Mouse (Mus musculus): ENCODE measurements around the gene Tsr3. TPM values are rescaled to one million over a fixed set of nuclear protein-coding genes. Genes with fewer than 3 reads are reported as not detected.

Tsr3 gene
- polyA plus RNA-seq, 1 experiment from 2014 or later, result 39.1 TPM

- Histone ChIP-seq H3K9me3 (ENCODE audit: control insufficient read depth, low read length) (no peaks in the 10 kb centered on the region), H3K27me3 (replicated peaks; ENCODE audit: control insufficient read depth, insufficient read depth, low read length) (peaks cover 25% of the 10 kb centered on the region), H3K4me1 (ENCODE audit: control insufficient read depth, insufficient read depth, low read length) (peaks cover 9% of the 10 kb centered on the region; the same call in 1 of the 2 replicates), H3K27ac (replicated peaks; ENCODE audit: low read depth, low read length) (no peak overlapping the region), H3K9ac (ENCODE audit: low read depth, low read length) (no peak overlapping the region), H3K4me2 (ENCODE audit: low read depth, low read length) (no peak overlapping the region), H3K36me3 (ENCODE audit: control insufficient read depth, insufficient read depth, low read length) (peaks cover 7% of the 10 kb centered on the region; the same call in 1 of the 2 replicates), H3K4me3 (ENCODE audit: low read depth, low read length) (no peak overlapping the region)
- DNase-seq (ENCODE audit: low spot score), result no peak
- WGBS, result 21% methylated on average over 10 of the region's 10 CpGs
- ATAC-seq (ENCODE audit: low read depth), result no peak
Measured at GRCm38 (mm10) chr17:25253760-25254159, 13.8 kb downstream of the Tsr3 start.

GRCm38 (mm10) chr17:25255110-25255509 lies 15.1 kb downstream of the Tsr3 start:
- Histone ChIP-seq H3K27ac (replicated peaks; ENCODE audit: low read depth, low read length) (no peak overlapping the region), H3K4me2 (ENCODE audit: low read depth, low read length) (no peak overlapping the region), H3K4me1 (ENCODE audit: control insufficient read depth, insufficient read depth, low read length) (peaks cover 9% of the 10 kb centered on the region; the same call in 1 of the 2 replicates), H3K4me3 (ENCODE audit: low read depth, low read length) (no peak overlapping the region), H3K36me3 (ENCODE audit: control insufficient read depth, insufficient read depth, low read length) (peaks cover 19% of the 10 kb centered on the region; the same call in 1 of the 2 replicates), H3K27me3 (replicated peaks; ENCODE audit: control insufficient read depth, insufficient read depth, low read length) (peaks cover 25% of the 10 kb centered on the region), H3K9ac (ENCODE audit: low read depth, low read length) (no peak overlapping the region), H3K9me3 (ENCODE audit: control insufficient read depth, low read length) (no peaks in the 10 kb centered on the region)
- no peak for ATAC-seq (ENCODE audit: low read depth)
- WGBS, result 58% methylated on average over 2 of the region's 2 CpGs
- no peak for DNase-seq (ENCODE audit: low spot score)

GRCm38 (mm10) chr17:25256140-25256754 lies 16.3 kb downstream of the Tsr3 start, which contains the start of gene Baiap3:
Baiap3 (minus strand) TSS chr17:25256364.
- WGBS, result 5% methylated on average over 9 of the region's 35 CpGs
- Histone ChIP-seq H3K4me3 (ENCODE audit: low read depth, low read length) (peak within 1 kb of the TSS; percentile 40), H3K27ac (replicated peaks; ENCODE audit: low read depth, low read length) (no peak within 1 kb of the TSS), H3K27me3 (replicated peaks; ENCODE audit: control insufficient read depth, insufficient read depth, low read length) (peaks cover 25% of the 10 kb centered on the region), H3K36me3 (ENCODE audit: control insufficient read depth, insufficient read depth, low read length) (peaks cover 22% of the 10 kb centered on the region; the same call in 1 of the 2 replicates), H3K9me3 (ENCODE audit: control insufficient read depth, low read length) (no peaks in the 10 kb centered on the region), H3K4me2 (ENCODE audit: low read depth, low read length) (peak within 1 kb of the TSS; percentile 71), H3K9ac (ENCODE audit: low read depth, low read length) (peak within 1 kb of the TSS; percentile 51), H3K4me1 (ENCODE audit: control insufficient read depth, insufficient read depth, low read length) (peaks cover 9% of the 10 kb centered on the region; the same call in 1 of the 2 replicates)
- no peak for DNase-seq (ENCODE audit: low spot score)
- ATAC-seq (ENCODE audit: low read depth), result peak; percentile 46

GRCm38 (mm10) chr17:25257804-25258261 lies 17.9 kb downstream of the Tsr3 start:
- no peak overlapping the region for H3K4me3 ChIP-seq (ENCODE audit: low read depth, low read length)
- peaks cover 9% of the 10 kb centered on the region; the same call in 1 of the 2 replicates for H3K4me1 ChIP-seq (ENCODE audit: control insufficient read depth, insufficient read depth, low read length)
- no peak overlapping the region for H3K4me2 ChIP-seq (ENCODE audit: low read depth, low read length)
- DNase-seq (ENCODE audit: low spot score) (no peak), ATAC-seq (ENCODE audit: low read depth) (no peak)
- no peak overlapping the region for H3K9ac ChIP-seq (ENCODE audit: low read depth, low read length)
- H3K9me3 ChIP-seq (ENCODE audit: control insufficient read depth, low read length), result no peaks in the 10 kb centered on the region
- peaks cover 25% of the 10 kb centered on the region for H3K27me3 ChIP-seq (replicated peaks; ENCODE audit: control insufficient read depth, insufficient read depth, low read length)
- no peak overlapping the region for H3K27ac ChIP-seq (replicated peaks; ENCODE audit: low read depth, low read length)
- peaks cover 28% of the 10 kb centered on the region for H3K36me3 ChIP-seq (ENCODE audit: control insufficient read depth, insufficient read depth, low read length)
- 51% methylated on average over 6 of the region's 6 CpGs for WGBS

GRCm38 (mm10) chr17:25264453-25264852 lies 24.5 kb downstream of the Tsr3 start:
- DNase-seq (ENCODE audit: low spot score) (no peak), ATAC-seq (ENCODE audit: low read depth) (no peak)
- H3K4me2 ChIP-seq (ENCODE audit: low read depth, low read length), result no peak overlapping the region
- no peaks in the 10 kb centered on the region for H3K9me3 ChIP-seq (ENCODE audit: control insufficient read depth, low read length)
- no peak overlapping the region for H3K4me3 ChIP-seq (ENCODE audit: low read depth, low read length)
- H3K4me1 ChIP-seq (ENCODE audit: control insufficient read depth, insufficient read depth, low read length), result no peaks in the 10 kb centered on the region
- WGBS, result 78% methylated on average over 3 of the region's 3 CpGs
- H3K27me3 ChIP-seq (replicated peaks; ENCODE audit: control insufficient read depth, insufficient read depth, low read length), result no peaks in the 10 kb centered on the region
- peaks cover 80% of the 10 kb centered on the region for H3K36me3 ChIP-seq (ENCODE audit: control insufficient read depth, insufficient read depth, low read length)
- no peak overlapping the region for H3K9ac ChIP-seq (ENCODE audit: low read depth, low read length)
- H3K27ac ChIP-seq (replicated peaks; ENCODE audit: low read depth, low read length), result no peak overlapping the region

- peak overlapping the region; percentile 100; the same call in 1 of the 2 replicates for H3K9ac ChIP-seq (ENCODE audit: low read depth, low read length)
Measured at GRCm38 (mm10) chr17:25270795-25271335, 30.9 kb downstream of the Tsr3 start.

GRCm38 (mm10) chr17:25272326-25272725 lies 32.4 kb downstream of the Tsr3 start:
- peak overlapping the region; percentile 99 for H3K4me3 ChIP-seq (ENCODE audit: low read depth, low read length)
- peaks cover 14% of the 10 kb centered on the region for H3K4me1 ChIP-seq (ENCODE audit: control insufficient read depth, insufficient read depth, low read length)
- ATAC-seq (ENCODE audit: low read depth) (no peak), DNase-seq (ENCODE audit: low spot score) (no peak)
- H3K27me3 ChIP-seq (replicated peaks; ENCODE audit: control insufficient read depth, insufficient read depth, low read length), result no peaks in the 10 kb centered on the region
- H3K4me2 ChIP-seq (ENCODE audit: low read depth, low read length), result peak overlapping the region; percentile 97
- peak overlapping the region; percentile 99 for H3K27ac ChIP-seq (replicated peaks; ENCODE audit: low read depth, low read length)
- H3K9me3 ChIP-seq (ENCODE audit: control insufficient read depth, low read length), result no peaks in the 10 kb centered on the region
- WGBS, result 2% methylated on average over 10 of the region's 10 CpGs
- H3K36me3 ChIP-seq (ENCODE audit: control insufficient read depth, insufficient read depth, low read length), result peaks cover 37% of the 10 kb centered on the region
- peak overlapping the region; percentile 100 for H3K9ac ChIP-seq (ENCODE audit: low read depth, low read length)

More at GRCm38 (mm10) chr17:25270795-25271335, 30.9 kb downstream of the Tsr3 start:
- Histone ChIP-seq H3K36me3 (ENCODE audit: control insufficient read depth, insufficient read depth, low read length) (peaks cover 51% of the 10 kb centered on the region), H3K4me2 (ENCODE audit: low read depth, low read length) (peak overlapping the region; percentile 97), H3K4me1 (ENCODE audit: control insufficient read depth, insufficient read depth, low read length) (peaks cover 14% of the 10 kb centered on the region), H3K27me3 (replicated peaks; ENCODE audit: control insufficient read depth, insufficient read depth, low read length) (no peaks in the 10 kb centered on the region), H3K27ac (replicated peaks; ENCODE audit: low read depth, low read length) (no peak overlapping the region), H3K9me3 (ENCODE audit: control insufficient read depth, low read length) (no peaks in the 10 kb centered on the region), H3K4me3 (ENCODE audit: low read depth, low read length) (0 out of 2 replicates have a peak overlapping the region, but pooled peaks have one; percentile 99)
- 76% methylated on average over 2 of the region's 2 CpGs for WGBS
- no peak for ATAC-seq (ENCODE audit: low read depth)
- no peak for DNase-seq (ENCODE audit: low spot score)

GRCm38 (mm10) chr17:25272951-25273705 lies 33.2 kb downstream of the Tsr3 start:
- Histone ChIP-seq H3K27ac (replicated peaks; ENCODE audit: low read depth, low read length) (peak overlapping the region; percentile 99), H3K4me1 (ENCODE audit: control insufficient read depth, insufficient read depth, low read length) (peaks cover 14% of the 10 kb centered on the region), H3K27me3 (replicated peaks; ENCODE audit: control insufficient read depth, insufficient read depth, low read length) (no peaks in the 10 kb centered on the region), H3K36me3 (ENCODE audit: control insufficient read depth, insufficient read depth, low read length) (peaks cover 29% of the 10 kb centered on the region), H3K9me3 (ENCODE audit: control insufficient read depth, low read length) (no peaks in the 10 kb centered on the region), H3K4me3 (ENCODE audit: low read depth, low read length) (peak overlapping the region; percentile 99), H3K9ac (ENCODE audit: low read depth, low read length) (peak overlapping the region; percentile 100), H3K4me2 (ENCODE audit: low read depth, low read length) (peak overlapping the region; percentile 97)
- ATAC-seq (ENCODE audit: low read depth) (peak; percentile 94), DNase-seq (ENCODE audit: low spot score) (peak; percentile 96)
- under 1% methylated on average over 61 of the region's 92 CpGs for WGBS

Measured in embryonic facial prominence, embryonic 14.5 days (tissue).